Mouse (Mus musculus): ENCODE measurements around the gene Hist1h2af.
A peak's percentile ranks its signal among the peaks of the same experiment; 100 is the strongest.
"Not testable (repeated sequence)": the region's sequence is repeated elsewhere in the genome, so short reads cannot be mapped to it uniquely, and the experiment has no call there.

Gene Hist1h2af

GRCm38 (mm10) chr13:23555839-23556416 is 22.2 kb downstream of the Hist1h2af start:
- DNase-seq (ENCODE audit: low spot score): peak; percentile 96

GRCm38 (mm10) chr13:23556906-23557305 is 23.2 kb downstream of the Hist1h2af start:
- no peak for DNase-seq (ENCODE audit: low spot score)

GRCm38 (mm10) chr13:23560699-23561098 is 27.0 kb downstream of the Hist1h2af start:
- DNase-seq (ENCODE audit: low spot score): peak; percentile 50

GRCm38 (mm10) chr13:23561531-23561882 is 27.8 kb downstream of the Hist1h2af start:
- not testable (repeated sequence) for DNase-seq (ENCODE audit: low spot score)

- DNase-seq (ENCODE audit: low spot score): peak; percentile 97
Measured at GRCm38 (mm10) chr13:23561883-23562659, 28.4 kb downstream of the Hist1h2af start, which contains the start of gene Hist1h3e. Gene Hist1h3e, minus strand, starts transcription at chr13:23562369.

- DNase-seq (ENCODE audit: low spot score): peak; percentile 85
Measured at GRCm38 (mm10) chr13:23562699-23563462, 29.2 kb downstream of the Hist1h2af start.

GRCm38 (mm10) chr13:23564482-23564881 is 30.8 kb downstream of the Hist1h2af start:
- no peak for DNase-seq (ENCODE audit: low spot score)

GRCm38 (mm10) chr13:23570261-23571021 is 36.7 kb downstream of the Hist1h2af start:
- peak; percentile 78 for DNase-seq (ENCODE audit: low spot score)

GRCm38 (mm10) chr13:23571022-23571503 is 37.4 kb downstream of the Hist1h2af start, which contains the start of the genes Hist1h2ae and Hist1h2bg:
Gene Hist1h2ae, minus strand, starts transcription at chr13:23571220.
Gene Hist1h2bg, plus strand, starts transcription at chr13:23571396.
- DNase-seq (ENCODE audit: low spot score): peak; percentile 96

GRCm38 (mm10) chr13:23571504-23572217 is 38.0 kb downstream of the Hist1h2af start:
- DNase-seq (ENCODE audit: low spot score): peak; percentile 82

- peak; percentile 72 for DNase-seq (ENCODE audit: low spot score)
Measured at GRCm38 (mm10) chr13:23572218-23573033, 38.7 kb downstream of the Hist1h2af start.

GRCm38 (mm10) chr13:23573034-23573897 is 39.6 kb downstream of the Hist1h2af start:
- peak; percentile 50 for DNase-seq (ENCODE audit: low spot score)

- peak; percentile 99 for DNase-seq (ENCODE audit: low spot score)
Measured at GRCm38 (mm10) chr13:23573898-23574524, 40.3 kb downstream of the Hist1h2af start, which contains the start of the genes Hist1h2bf and Hist1h2ad. Gene Hist1h2bf, minus strand, starts transcription at chr13:23574196. Gene Hist1h2ad, plus strand, starts transcription at chr13:23574381.

- peak; percentile 67 for DNase-seq (ENCODE audit: low spot score)
Measured at GRCm38 (mm10) chr13:23574546-23575170, 41.0 kb downstream of the Hist1h2af start.

GRCm38 (mm10) chr13:23575271-23575851 is 41.7 kb downstream of the Hist1h2af start, which contains the start of gene Hist1h3d:
Gene Hist1h3d, plus strand, starts transcription at chr13:23575763.
- DNase-seq (ENCODE audit: low spot score): peak; percentile 94

GRCm38 (mm10) chr13:23575864-23576313 is 42.2 kb downstream of the Hist1h2af start:
- DNase-seq (ENCODE audit: low spot score): not testable (repeated sequence)

GRCm38 (mm10) chr13:23576351-23576881 is 42.7 kb downstream of the Hist1h2af start:
- DNase-seq (ENCODE audit: low spot score): peak; percentile 79

Measured in embryo, embryonic 10.5 days (tissue).